Mouse (Mus musculus) ES-CJ7 (cell line): Measurements from ENCODE around the gene Cbfa2t3.

Source experiments
- DNase-seq: peaks from one replicate; pipeline ENCODE4 v3.0.0; 2011; ENCODE audit warnings: low read depth, low spot score

The Cbfa2t3 gene

DNA sequence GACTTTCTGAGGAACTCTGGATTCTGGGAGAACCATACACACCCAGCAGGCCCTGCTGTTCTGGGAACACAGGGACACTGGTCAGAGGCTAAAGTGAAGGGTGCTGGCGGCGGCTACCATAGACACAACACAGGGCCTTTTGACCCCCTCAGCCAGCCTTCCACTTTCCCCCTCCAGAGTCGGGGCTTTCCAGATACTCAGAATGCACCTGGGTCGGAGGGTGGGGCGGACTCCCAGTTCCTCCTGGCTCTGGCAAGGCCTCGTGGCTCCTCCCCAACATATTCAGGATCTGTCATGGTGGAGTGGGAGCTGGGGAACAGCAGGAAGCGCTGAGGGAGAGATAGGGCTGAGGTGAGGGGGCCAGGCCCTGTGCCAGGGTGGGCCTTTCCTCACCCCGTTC, 6.8 kb downstream of the Cbfa2t3 start:
- no peak for DNase-seq

DNA sequence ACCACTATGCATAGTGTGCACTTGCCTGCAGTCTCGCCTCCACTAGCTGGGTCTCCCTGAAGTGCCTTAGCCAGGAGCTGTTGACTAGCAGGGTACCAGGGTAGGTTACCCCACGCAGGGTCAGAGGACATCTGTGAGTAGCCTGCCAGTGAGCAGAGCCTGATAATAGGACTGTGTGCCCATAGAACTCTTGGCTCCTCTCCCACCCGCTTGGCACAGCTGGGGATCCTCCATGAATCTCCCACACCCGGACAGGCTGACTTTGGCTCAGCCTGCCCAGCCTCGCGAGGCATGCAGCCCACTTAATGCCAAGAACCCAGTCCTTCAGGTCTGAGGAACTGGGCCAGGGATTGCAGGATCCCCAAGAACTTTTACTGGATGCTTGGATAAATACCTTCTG, 7.9 kb downstream of the Cbfa2t3 start:
- DNase-seq = no peak

DNA sequence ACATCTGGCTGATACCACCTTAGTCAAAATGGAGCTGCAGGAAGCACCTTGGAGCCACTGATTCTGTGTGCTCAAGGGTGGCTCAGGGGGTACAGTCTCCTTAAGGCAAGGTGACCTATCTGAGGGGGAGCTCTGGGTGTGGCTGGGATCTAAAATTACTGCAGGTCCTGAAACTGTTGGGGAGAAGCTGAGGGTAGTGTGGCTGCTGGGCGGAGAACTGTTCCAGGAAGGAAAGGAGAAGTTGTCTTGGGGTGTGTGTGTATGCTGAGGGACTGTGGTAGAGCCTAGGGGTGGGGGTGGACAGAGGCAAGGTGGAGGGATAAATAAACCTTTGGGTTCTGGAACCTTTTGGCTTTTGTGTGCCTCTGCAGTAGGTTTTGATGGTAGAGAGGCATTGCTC, 9.6 kb downstream of the Cbfa2t3 start:
- no peak for DNase-seq

DNA sequence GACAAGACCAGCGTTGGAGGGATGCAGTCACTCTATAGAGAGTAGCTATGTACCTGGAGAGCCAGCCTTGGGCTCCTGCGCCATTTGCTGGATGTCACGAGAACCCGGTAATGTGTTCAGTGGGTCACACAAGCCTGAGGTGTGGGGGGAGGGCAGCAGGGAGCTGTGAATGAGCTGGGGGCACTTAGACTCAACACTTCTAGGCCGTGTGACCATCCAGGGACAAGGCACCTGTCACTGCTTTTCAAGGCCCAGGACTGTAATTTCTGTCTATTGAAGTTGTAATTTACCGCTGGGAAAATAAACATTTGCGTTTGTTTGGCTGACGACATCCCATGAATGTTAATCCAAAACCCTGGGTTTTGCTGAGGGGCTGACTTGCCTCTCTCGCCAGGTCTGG, 12.0 kb downstream of the Cbfa2t3 start:
- DNase-seq = no peak

DNA sequence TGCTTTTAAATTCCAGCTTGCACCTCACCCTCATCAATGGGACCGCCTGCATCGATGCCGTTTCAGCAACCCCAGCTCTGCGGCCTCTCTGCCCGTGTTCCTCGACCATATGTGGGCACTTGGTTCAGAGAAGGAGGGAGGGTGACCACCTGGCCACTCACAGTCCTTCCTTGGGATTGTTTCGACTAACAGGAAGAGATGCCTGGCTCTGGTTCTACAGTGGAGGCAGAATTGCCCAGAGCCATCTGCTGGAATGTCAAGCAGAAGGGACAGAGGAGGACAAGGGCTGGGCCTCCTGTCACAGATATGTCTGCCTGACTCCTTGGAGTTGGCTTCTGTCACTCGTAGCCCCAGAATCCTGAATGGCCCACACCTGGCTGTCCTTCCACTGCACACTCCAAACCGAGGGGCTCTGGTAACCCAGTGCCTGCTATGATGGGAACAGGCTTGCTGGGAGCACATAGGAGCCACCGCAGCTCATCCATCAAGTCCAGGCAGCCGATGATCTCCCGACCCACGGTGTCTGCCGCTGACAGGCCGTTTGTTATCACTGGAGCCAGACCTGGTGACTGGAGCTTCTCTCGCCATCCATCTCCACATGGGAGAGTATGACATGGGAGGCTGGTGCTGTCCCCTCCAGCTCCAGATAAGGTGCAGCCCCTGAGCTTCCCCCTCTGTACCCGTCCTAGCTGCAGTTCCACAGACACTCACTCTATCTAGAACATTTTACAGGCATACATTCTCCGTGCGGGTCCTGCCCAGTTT, 13.6 kb downstream of the Cbfa2t3 start:
- no peak for DNase-seq

DNA sequence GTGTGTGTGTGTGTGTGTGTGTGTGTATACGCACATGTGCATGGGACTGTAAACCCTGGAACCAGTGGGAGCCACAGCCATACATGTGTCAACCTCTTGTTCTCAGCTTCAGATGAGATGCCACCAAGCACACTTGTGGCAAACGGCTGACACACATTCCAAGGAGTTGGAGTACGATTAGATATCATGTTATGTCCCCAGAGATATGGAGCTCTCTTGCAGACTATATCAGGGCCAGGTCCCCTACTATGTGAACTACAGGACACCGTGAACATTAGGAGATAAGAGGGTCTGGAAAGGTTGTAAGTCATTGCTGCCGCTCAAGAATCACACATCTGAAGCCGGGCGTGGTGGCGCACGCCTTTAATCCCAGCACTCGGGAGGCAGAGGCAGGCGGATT, 16.1 kb downstream of the Cbfa2t3 start:
- DNase-seq = no peak

DNA sequence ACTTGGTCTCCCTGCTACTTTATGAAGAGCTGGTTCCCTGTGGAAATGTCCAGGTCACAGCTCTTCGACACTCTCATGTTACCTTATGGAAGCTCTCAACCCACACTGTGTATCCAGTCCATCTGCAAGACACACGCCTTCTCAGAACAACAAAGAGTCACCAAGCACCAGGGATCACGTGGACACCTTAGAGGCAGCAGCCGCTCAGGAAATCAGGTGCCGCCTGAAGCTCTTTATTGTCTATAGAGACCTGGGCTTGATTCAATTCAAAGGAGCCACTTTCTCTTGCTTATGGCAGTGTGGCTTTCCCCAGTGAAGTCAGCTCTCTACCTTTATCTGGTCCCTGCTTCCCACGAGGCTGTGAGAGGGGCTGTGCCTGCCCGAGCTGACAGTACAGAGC, 18.7 kb downstream of the Cbfa2t3 start:
- peak; percentile 20 for DNase-seq

DNA sequence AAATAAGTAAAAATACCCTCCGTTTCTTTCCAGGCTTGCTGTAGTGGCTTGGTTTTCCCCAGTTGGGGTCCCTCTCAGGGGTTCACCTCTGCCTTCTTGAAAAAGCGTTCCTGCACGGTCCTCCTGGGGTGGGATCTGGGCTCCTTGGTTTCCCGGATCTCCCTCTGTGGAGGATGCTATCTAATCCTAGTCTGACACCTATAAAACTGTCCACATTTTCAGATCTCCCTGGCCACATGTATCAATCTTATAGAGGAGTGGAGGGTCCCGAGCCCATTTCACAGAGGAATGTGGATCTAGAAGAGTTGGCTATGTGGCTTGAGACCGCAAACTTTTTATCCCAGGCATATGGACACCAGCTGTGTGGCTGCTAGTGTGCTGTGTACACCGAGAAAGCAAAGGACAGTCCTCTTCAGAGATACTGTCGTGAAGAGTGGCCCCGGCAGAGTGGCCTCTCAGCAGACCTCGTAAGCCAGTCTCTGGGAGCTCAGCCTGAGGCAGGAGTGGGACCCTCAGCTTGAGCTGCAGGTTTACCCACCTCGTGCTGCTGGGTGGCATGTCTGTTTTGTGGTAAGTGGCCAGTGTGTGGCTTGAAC, 19.5 kb downstream of the Cbfa2t3 start:
- DNase-seq = no peak

DNA sequence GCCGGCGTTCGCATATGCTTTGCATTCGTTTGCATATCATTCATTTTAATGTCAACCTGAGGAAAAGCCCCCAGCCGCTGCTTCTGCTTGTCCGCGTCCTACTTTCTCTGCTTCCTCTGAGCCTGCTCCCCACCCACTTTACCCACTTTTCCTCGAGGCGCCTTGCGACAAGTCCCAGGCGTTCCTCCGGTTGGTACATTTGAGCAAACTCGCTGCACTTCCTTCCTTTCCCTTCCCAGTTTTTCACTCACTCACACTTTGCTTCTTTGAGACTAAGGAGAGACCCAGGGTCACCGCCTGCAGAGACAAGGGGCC, 20.1 kb downstream of the Cbfa2t3 start:
- DNase-seq = peak; percentile 71

DNA sequence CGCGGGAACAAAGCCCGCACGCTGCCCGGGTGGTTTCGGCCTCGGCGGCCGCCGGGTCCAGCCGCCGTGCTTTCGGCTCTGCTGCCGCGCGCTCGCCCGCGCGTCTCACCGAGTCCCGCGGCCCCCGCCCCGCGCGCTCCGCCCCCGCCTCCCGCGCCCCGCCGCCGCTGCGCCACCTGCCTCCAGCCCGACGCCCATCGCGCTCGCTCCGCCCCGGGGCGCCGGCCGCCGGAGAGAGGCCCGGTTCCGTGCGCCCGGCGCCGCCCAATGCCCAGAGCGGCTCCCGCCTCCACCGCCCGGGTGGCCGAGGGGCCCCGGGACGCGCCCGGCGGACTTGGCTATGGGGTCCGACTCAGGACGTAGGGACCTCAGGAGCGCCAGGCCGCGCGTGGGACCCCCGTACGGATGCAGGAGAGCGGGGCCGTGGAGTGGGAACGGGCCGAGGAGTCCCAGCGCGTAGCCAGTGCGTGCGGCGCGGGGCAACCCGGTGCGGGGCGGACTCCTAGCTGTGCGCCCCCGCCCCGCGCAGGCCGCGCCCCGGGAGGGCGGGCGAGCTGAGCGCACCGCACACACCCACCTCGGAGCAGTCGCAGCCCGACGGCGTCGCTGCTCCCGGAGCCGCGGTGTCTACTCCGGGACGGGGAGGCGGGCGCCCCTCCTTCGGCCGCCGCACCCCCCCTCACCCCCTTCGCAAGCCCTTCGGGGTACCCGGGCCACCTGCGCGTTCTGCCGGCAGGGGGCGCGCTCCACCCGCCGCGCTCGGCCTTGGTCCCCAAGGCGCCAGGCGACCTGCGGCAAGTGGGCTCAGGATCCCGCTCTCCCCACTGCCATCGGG, 20.6 kb downstream of the Cbfa2t3 start:
- DNase-seq = peak; percentile 15

DNA sequence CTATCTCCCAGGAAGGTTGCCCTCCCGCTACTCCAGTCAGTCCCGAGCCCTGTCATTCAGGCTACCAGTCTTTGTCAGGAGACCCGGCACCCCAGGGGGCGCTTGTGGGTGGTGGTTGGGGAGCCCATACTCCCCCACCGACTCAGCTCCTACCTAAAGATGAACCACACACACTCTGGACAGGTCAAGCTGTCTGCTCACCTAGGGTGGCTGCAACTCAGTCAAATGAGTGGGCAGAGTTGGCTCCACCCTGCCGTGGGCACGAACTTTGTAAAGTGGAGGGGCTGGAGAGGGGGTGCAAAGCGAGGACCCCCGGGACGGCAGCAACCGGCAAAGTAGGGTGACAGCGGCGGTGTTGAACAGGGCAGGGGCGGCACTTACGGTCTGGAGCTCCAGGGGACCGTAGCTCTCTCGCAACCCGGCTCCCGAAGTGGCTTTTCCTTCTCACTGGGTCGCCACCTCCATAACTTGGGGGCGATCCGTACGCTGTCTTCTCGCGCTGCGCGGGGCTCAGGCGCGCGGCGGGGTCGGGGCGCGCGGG, 21.4 kb downstream of the Cbfa2t3 start:
- DNase-seq = no peak

DNA sequence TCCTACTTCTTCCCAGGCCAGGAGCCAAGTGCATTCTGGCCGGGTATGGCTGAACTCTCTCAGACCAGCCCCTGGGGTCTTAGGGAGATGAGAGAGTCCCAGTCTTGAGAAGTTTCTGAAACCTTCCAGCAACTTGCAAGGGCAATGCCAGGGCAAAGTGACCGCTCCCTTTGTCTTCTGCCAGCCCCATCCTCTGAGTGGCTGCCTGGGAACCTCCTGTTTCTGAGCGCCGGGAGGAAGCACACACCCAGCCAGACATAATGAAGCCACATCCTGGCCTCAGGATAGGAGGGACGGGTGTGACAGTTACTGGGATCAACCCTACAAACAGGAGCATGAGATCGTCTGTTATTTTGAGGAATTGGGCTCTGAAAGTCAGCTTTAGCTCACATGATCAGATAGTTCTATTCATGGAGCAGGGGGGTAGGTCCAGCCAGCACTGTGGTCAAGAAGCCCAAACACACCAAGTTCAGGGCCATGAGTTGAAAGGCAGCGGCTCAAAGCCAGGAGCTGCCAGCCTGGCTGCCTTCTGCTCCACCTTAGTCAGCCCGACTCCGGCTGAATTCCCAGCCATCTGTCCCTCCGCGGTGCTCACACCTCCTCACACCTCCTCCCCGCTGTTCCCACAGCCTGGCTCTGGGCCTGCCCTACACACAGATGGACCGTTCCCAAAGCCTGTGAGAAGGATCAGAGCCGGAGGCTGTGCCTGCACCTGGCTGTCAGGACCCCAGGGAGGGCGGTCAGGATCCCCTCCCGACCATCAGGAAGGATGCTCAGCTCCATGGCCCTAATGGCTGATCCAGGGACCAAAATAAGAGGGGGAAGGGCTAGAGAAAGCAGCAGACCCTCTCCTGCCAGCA, 22.1 kb downstream of the Cbfa2t3 start:
- DNase-seq = peak; percentile 36

DNA sequence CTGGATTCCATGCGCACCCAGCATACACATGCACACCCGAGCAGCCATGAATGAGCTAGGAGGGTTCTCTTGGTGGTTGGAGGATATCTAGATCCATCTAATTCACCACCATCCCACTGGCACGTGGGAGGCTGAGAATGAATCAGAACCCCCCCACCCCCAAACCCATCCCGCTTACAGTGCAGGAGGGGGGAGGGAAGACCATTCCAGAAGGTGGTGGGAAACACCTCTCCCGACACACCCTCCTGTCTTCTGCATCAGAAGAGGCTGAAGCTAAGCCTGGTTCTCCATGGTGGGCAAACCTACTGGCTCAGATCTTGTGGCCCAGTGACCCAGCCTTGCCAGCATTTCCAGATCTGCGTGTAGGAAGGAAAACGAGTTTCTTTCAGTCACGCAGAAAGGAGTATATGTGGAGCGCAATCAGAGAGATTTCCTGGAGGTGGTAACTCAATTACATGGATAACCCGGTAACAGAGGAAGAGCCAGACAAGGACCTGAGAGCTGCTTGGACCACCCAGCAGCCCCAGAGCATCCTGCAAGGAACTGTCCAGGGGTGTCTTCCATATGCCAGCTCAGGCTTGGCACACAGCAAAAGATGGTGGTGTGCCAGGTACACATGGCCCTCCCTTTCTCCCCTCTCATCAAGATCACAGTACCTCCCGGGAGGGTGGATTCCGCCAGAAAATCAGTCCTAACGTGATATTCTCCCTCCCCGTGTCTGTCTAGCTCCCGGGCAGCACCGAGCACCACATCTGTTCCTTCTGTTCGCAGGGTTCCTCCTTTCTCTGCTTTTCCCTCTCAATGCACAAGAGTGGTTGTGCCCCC, 23.1 kb downstream of the Cbfa2t3 start:
- no peak for DNase-seq

DNA sequence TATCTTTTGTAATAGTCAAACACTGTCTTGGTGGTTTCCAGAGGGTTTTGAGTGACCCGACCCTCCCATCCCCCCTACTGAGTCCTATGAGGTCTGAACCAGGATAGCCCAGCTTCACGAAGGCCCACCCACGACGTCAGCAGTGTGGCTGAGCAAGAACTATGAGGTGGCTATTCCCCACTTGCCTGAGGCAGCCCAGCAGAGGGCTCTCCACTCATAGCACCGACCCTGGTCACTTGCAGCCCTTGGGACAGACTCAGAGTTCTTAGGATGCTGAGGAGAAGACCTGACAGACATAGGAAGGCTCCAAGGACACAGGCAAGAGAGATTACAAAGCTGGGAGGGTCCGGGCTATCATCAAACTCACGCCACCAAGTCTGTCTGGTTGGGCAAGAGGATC, 23.9 kb downstream of the Cbfa2t3 start:
- no peak for DNase-seq

DNA sequence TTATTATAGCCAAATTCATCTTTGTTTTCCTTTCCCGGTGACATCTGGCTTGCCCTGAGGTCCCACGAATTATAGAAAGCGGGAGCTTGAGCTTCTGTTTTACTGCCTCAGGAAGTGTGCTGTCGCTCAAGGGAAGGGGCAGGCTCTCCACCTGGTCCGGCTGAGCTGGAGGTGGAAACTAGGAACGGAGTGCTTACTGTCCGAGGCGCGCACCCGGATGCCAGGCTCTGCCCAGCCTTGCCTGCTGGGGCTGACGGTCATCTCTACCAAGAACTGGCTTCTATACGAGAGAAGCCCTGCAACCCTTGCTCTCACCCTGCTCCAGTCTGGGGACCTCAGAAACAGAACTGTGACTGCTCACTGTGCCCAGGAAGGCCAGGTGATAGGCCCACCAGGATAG, 24.9 kb downstream of the Cbfa2t3 start:
- no peak for DNase-seq

DNA sequence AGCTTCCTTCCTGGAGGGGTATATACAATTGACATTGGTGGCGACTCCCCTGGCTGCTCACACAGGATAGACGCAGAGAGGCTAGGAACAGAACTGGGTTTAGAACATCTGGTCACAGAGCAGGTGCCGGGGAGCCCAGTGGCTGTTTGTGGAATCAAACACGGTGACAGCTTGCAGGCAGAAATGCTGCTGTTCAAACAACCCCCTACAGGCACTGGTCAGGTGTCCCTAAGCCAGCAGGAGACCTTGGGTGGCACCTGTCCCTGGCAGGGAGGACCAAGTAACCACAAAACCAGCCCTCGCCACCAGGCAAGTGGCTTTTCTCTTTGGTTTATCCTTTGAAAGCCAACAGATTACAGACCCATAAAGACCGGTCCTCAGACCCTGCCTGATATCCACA, 27.0 kb downstream of the Cbfa2t3 start:
- no peak for DNase-seq

DNA sequence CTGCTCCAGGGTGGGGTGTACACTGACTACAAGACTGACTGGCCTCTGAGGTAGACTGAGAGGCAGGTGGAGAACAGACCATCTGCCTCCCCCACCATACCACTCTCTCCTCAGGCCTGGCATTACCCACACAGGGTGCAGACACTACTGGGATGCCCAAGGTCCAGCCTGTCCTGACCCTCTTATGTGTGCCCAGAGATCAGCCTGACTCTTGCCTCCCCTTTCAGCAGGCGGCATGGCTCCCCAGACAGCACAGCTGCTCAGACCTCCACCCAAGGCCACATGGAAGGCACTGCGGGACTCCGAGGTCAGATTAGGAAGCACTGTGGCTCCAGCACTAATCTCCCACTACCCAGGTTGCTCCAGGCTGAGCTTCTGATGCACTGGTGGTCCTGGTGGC, 28.2 kb downstream of the Cbfa2t3 start:
- DNase-seq = no peak

DNA sequence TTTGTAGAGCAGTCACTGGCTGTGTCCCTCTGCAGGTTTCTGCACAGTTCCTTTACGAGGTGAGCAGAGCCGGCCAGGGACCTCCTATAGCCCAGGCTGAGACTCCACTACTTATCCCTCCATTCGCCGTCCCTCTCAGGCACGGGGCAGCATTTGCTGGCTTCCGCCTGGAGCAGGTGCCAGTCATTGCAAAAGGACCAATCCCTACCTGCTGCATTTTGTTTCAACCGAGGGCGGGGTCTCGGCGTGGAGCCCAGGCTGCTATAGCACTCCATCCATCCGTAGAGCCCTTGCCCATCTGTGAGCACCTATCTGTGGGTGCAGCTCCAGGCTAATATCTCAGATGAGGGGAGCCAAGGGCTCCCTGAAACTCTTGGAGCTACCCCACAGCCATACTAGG, 28.9 kb downstream of the Cbfa2t3 start:
- DNase-seq = no peak

DNA sequence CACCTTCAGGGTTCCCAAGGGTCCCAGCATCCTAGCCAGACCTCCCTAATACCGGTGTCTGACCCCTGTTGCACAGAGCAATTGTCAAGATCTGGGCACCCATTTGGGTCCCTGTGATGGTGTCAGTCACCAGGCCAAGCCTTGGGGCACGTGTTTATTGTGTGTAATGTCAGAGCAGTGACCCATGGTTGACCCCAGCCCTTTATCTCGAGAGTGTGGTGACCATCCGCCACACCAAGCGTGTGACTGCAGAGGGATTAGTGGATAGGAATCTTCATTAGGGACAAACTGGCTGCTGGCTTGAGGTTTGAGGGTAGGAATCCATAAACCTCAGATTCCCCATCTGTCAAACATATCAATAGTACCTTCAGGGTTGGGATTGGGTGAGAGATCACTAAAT, 29.5 kb downstream of the Cbfa2t3 start:
- no peak for DNase-seq

DNA sequence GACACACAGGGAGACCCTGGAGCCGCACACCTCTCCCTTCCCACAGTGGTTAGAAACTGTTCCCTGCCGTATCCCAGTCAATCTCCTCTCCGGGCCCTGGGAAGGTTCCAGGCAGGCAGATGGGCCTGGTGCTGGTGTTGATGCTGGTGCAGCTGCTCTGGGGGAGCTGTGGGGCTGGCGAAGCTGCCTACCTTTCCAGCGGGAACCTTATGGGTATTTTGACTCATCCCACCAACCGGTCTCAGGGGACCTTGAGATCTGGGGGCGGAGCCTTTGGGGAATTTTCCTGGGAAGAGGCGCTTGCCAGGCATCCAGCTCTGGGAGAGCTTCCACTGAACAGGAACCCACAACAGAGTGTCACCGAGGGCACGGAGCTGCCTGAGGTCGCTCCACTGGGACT, 31.1 kb downstream of the Cbfa2t3 start:
- DNase-seq = no peak

DNA sequence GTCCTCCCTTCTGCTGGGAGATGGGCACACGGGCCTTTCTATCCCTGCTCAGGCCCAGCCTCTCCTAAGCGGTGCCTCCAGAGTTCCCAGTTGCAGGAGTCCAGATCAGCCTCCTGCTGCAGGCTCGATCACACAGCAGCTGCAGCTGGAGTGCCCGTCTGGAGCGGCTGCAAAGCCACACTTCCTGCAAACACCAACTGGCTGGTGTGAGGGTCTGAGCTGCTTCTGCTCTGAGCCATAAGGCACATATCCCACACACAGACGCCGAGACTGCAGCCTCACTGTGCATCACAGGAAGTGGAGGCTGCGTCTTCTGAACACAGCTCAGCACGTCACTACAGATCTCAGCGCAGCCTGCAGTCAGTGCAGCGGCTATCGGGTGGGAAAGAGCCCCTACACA, 32.1 kb downstream of the Cbfa2t3 start:
- DNase-seq = no peak
